Comparison of ENCODE assay signal across 8 mouse cellular contexts in the genomic region with DNA sequence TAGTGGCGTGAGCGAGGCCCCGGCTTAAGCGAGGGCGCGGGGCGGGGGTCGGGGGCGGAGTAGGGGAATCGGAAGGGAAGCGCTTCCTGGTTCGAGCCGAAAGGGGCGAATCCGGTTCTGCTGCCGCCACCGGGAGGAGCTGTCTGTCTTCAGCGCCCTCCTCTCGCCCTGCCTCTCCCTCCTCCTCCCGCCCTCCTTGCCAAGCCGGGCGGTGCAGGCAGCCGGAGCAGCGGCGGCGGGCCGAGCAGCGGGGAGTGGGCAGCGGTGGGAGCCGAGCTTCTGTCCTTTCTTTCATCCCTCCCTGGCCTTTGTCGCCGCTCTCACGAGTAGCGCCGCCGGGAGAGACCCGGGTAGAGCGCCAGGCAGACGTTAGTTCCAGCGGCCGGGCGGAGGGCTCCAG. TPM values are rescaled to one million over a fixed set of nuclear protein-coding genes. Genes with fewer than 3 reads are reported as not detected.
A peak's percentile ranks its signal among the peaks of the same experiment; 100 is the strongest.
DNase-seq lines count a peak whose midpoint lies in the region; ATAC-seq lines count a peak whose summit lies in the region.

No protein-coding gene starts in this region.

- under 1% methylated on average over 36 of the region's 42 CpGs for WGBS in lung, embryonic 15.5 days
- 1% methylated on average over 42 of the region's 42 CpGs for WGBS in liver, embryonic 16.5 days (ENCODE audit: insufficient replicate concordance)

- peaks cover 72% of the 10 kb centered on the region for H3K27me3 ChIP-seq in lung, embryonic 15.5 days
- H3K27me3 ChIP-seq in liver, embryonic 16.5 days (ENCODE audit: control insufficient read depth, insufficient read depth, low read depth, low read length) = peaks cover 67% of the 10 kb centered on the region

- peak overlapping the region; percentile 60 for H3K4me2 ChIP-seq in lung, embryonic 15.5 days
- H3K4me2 ChIP-seq in liver, embryonic 16.5 days (ENCODE audit: low read depth, low read length) = peak overlapping the region; percentile 8; the same call in 1 of the 2 replicates

- no peaks in the 10 kb centered on the region for H3K9me3 ChIP-seq in lung, embryonic 15.5 days
- no peaks in the 10 kb centered on the region for H3K9me3 ChIP-seq in liver, embryonic 16.5 days (replicated peaks; ENCODE audit: control insufficient read depth, low read length)

- peaks cover 15% of the 10 kb centered on the region for H3K4me1 ChIP-seq in lung, embryonic 15.5 days
- peaks cover 3% of the 10 kb centered on the region; the same call in 1 of the 2 replicates for H3K4me1 ChIP-seq in liver, embryonic 16.5 days (ENCODE audit: control insufficient read depth, low read depth, low read length)

- H3K4me3 ChIP-seq in lung, embryonic 15.5 days = peak overlapping the region; percentile 41
- peak overlapping the region; percentile 21; the same call in 1 of the 2 replicates for H3K4me3 ChIP-seq in liver, embryonic 16.5 days (ENCODE audit: low read depth, low read length)

- no peaks in the 10 kb centered on the region for H3K36me3 ChIP-seq in lung, embryonic 15.5 days
- no peaks in the 10 kb centered on the region for H3K36me3 ChIP-seq in liver, embryonic 16.5 days (ENCODE audit: control insufficient read depth, insufficient read depth)

- 0 out of 2 replicates have a peak, but pooled peaks have one; percentile 10 for ATAC-seq in lung, embryonic 15.5 days (ENCODE audit: borderline replicate concordance, extremely low read depth, low FRiP score, low TSS enrichment)
- no peak for ATAC-seq in liver, embryonic 16.5 days (ENCODE audit: low read depth)
- ATAC-seq in erythroid progenitor cell, adult 5-6 weeks (replicated peaks; ENCODE audit: low FRiP score, poor library complexity, severe bottlenecking) = no peak

- H3K27ac ChIP-seq in lung, embryonic 15.5 days = no peak overlapping the region
- H3K27ac ChIP-seq in liver, embryonic 16.5 days (ENCODE audit: low read length) = no peak overlapping the region

- no peak for DNase-seq in lung, postnatal 10 days
- DNase-seq in cerebellum, postnatal 25 days = peak; percentile 83 to 89
- DNase-seq in heart, adult 18-20 months = peak; percentile 39 to 55
- peak; percentile 59 for DNase-seq in kidney, postnatal 10 days
- DNase-seq in right cerebral cortex, postnatal 4 days = peak; percentile 81

- no peak overlapping the region for H3K9ac ChIP-seq in lung, embryonic 15.5 days
- H3K9ac ChIP-seq in liver, embryonic 16.5 days (ENCODE audit: low read depth, low read length) = no peak overlapping the region

RNA-seq across cellular contexts. Expression of a gene that starts 3.9 kb away (rescaled TPM):
- 10.6 and 12.5 TPM in 2 replicates for polyA plus RNA-seq in lung, embryonic 15.5 days (2015; fragmentation: Nextera tagmentation; extraction: Ambion mirVana)
- under 1 TPM; 0.54 to 0.99 TPM for total RNA-seq in heart, adult 18-20 months (2021)
- polyA plus RNA-seq in liver, embryonic 16.5 days (2015; fragmentation: Nextera tagmentation; extraction: Ambion mirVana) = 0.27 and 0.41 TPM in 2 replicates
- not detected in 2 replicates for total RNA-seq in erythroid progenitor cell, adult 5-6 weeks (2015; ENCODE audit: low replicate concordance)
- total RNA-seq in erythroid progenitor cell, adult 5-6 weeks (2017; ENCODE audit: low replicate concordance) = 0.51 TPM in 1 of 2 replicates, not detected in the other
